Mouse (Mus musculus): ENCODE data around the gene Hes3.

The Hes3 gene

GRCm38 (mm10) chr4:152250615-152251014 lies 40.8 kb downstream of the Hes3 start:
- no peak for DNase-seq

- no peak for DNase-seq
Observed at GRCm38 (mm10) chr4:152247195-152247594, 44.3 kb downstream of the Hes3 start.

DNA sequence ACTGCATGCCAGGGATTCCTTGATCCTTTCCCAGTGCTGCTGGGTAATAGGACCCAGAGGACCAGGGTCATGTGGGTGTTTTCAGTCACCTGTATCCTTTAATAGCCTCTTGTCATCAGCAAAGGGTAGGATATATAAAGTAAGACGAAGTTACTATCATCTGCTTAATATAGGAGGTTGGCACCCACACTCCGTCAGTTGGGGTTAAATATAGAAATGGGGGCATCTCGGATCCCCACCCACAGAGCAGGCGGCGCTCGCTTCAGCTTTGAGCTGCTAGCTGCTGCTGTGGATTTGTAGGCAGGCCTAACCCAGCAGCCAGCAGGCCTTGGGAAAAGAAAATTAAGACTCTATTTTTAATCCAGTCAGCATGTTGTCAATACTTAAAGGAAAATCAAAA lies 45.5 kb downstream of the Hes3 start:
- no peak for DNase-seq

- no peak for DNase-seq
Observed at GRCm38 (mm10) chr4:152244545-152245522, 46.6 kb downstream of the Hes3 start.

- no peak for DNase-seq
Observed at GRCm38 (mm10) chr4:152243969-152244368, 47.5 kb downstream of the Hes3 start.

- DNase-seq = no peak
Observed at GRCm38 (mm10) chr4:152243241-152243891, 48.1 kb downstream of the Hes3 start.

GRCm38 (mm10) chr4:152239974-152240373 lies 51.5 kb downstream of the Hes3 start:
- no peak for DNase-seq

Measured in kidney, adult 11 months (tissue).